Mouse (Mus musculus) liver, adult 2 months (tissue): ENCODE measurements around the gene Osbp2. TPM values are rescaled to one million over a fixed set of nuclear protein-coding genes. Genes with fewer than 3 reads are reported as not detected.
A peak's percentile ranks its signal among the peaks of the same experiment; 100 is the strongest.

Experiments used
- DNase-seq: peaks from one replicate; pipeline ENCODE4 v3.0.0-alpha.2; 2011; ENCODE audit warnings: low read depth, low spot score; ENCODE audit errors: extremely low read depth
- H3K27ac ChIP-seq: fragments of 200-500 bp; replicated peaks from 2 replicates; pipeline ENCODE4 v1.5.1; 2012; ENCODE audit warnings: low read depth, mild to moderate bottlenecking, control low read depth, inconsistent platforms, low read length; ENCODE audit not compliant: insufficient read depth
- H3K27me3 ChIP-seq: fragments of 200-500 bp; 2 replicates; pipeline ENCODE4 v1.6.1; 2012; ENCODE audit warnings: mild to moderate bottlenecking, moderate library complexity, low read length, inconsistent platforms; ENCODE audit not compliant: control insufficient read depth, insufficient read depth
- H3K36me3 ChIP-seq: fragments of 200-500 bp; 2 replicates; pipeline ENCODE4 v1.6.1; 2012; ENCODE audit warnings: low read length, inconsistent platforms; ENCODE audit not compliant: control insufficient read depth, insufficient read depth
- H3K4me1 ChIP-seq: fragments of 200-500 bp; 2 replicates; pipeline ENCODE4 v1.6.1; 2011; ENCODE audit warnings: low read length; ENCODE audit not compliant: control insufficient read depth, insufficient read depth
- H3K4me3 ChIP-seq: fragments of 200-500 bp; 2 replicates; pipeline ENCODE4 v1.5.1; 2011; ENCODE audit warnings: low read depth, mild to moderate bottlenecking, control low read depth, low read length, moderate library complexity; ENCODE audit not compliant: insufficient read depth
- H3K79me2 ChIP-seq: fragments of 200-500 bp; 2 replicates; pipeline ENCODE4 v1.6.1; 2012; ENCODE audit warnings: inconsistent platforms, mild to moderate bottlenecking, low read length, moderate library complexity; ENCODE audit not compliant: control insufficient read depth, insufficient read depth
- H3K9ac ChIP-seq: fragments of 200-500 bp; 2 replicates; pipeline ENCODE4 v1.6.1; 2012; ENCODE audit warnings: low read depth, mild to moderate bottlenecking, control low read depth, inconsistent platforms, low read length
- CTCF ChIP-seq: fragments of 200-500 bp; IDR thresholded peaks from 2 replicates; pipeline ENCODE4 v1.5.1; 2011; ENCODE audit warnings: low read depth, low read length, control low read depth
- POLR2A ChIP-seq: fragments of 200-500 bp; IDR thresholded peaks from 2 replicates; pipeline ENCODE4 v1.6.1; 2011; ENCODE audit warnings: low read length, control low read depth; ENCODE audit not compliant: insufficient read depth; ENCODE audit errors: extremely low read depth
- WGBS: fragments of 180-500 bp; shearing (Covaris S2); methylation state at CpG from one replicate; pipeline ENCODE4 v1.1.7; 2018; 5-methylcytosine and 5-hydroxymethylcytosine counted together
- polyA plus RNA-seq: library from polyadenylated mRNA; depleted of rRNA; stranded (reverse); fragments of >200 nt; gene quantifications from 2 replicates; pipeline ENCODE4 v1.2.3, GENCODE M21; 2012
- total RNA-seq: library from RNA; depleted of rRNA; stranded (reverse); fragments of >200 nt; gene quantifications from 2 replicates; pipeline ENCODE4 v1.2.3, GENCODE M21; 2014

Gene Osbp2
- total and polyA plus RNA-seq, 2 experiments: 0.70 to 1.1 TPM

DNA sequence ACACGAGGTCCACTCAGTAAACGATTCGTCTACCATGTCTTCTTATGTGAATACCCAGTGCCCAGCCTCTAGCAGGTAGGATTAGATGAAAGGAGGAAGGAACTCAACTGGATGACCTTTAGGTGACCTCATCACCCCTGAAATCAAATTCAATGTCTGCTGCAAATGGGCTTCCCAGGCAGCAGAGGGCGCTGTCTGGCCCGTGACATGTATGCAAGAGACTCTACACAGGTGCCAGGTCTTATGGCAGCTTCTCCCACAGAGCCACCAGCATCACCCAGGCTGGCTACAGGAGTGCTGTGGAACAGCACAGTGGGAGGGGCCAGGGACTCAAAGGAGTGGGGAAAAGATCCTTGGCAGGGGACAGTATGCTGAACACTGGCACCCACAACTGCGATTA, 92.4 kb downstream of the Osbp2 start:
- no peak overlapping the region for H3K27ac ChIP-seq
- H3K4me3 ChIP-seq: no peak overlapping the region
- H3K9ac ChIP-seq: no peak overlapping the region
- DNase-seq: no peak
- H3K4me1 ChIP-seq: no peaks in the 10 kb centered on the region
- no peaks in the 10 kb centered on the region for H3K36me3 ChIP-seq
- WGBS: 53% methylated on average over 6 of the region's 6 CpGs
- TF ChIP-seq POLR2A (no peak), CTCF (peak; percentile 55)
- H3K27me3 ChIP-seq: peaks cover 10% of the 10 kb centered on the region
- H3K79me2 ChIP-seq: no peaks in the 10 kb centered on the region

DNA sequence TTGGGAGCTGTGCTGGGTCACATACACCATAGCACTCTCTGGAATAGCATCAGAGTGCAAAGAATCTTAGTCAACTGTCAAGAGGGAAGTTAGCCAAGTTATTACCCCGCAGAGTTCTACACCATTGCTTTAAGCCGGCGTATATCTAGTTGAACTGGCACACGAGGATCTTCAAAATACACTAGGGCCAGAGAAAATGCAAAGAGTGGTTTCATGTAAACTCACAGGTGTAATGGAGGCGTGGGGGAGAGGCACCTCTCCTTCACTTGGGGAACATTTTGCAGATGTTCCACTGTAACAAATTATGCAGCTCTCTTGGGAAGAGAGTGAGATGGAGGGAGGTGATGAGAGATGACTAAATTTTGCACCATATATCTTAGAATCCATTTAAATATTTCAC, 95.9 kb downstream of the Osbp2 start:
- WGBS: 85% methylated on average over 5 of the region's 5 CpGs
- Histone ChIP-seq H3K27me3 (no peaks in the 10 kb centered on the region), H3K27ac (no peak overlapping the region)

DNA sequence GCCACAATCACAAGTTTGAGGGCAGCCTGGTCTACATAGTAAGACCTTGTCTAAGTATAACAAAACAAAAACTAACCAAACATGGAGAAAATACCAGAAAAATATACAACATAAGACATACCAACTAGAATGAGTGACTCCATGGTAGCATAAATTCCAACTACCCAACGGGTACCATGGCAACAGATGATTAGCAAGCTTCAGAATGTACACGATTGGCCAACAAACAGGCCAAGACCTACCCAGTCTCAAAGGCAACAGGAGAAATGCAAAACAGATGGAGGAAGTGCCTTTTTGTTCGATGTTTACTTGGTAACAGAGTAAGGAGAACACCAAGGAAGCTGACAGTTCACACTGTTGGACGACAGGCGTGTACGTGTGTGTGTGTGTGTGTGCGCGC, 96.7 kb downstream of the Osbp2 start:
- no peaks in the 10 kb centered on the region for H3K79me2 ChIP-seq
- H3K9ac ChIP-seq: no peak overlapping the region
- DNase-seq: no peak
- no peak overlapping the region for H3K27ac ChIP-seq
- peaks cover 6% of the 10 kb centered on the region for H3K27me3 ChIP-seq
- no peak overlapping the region for H3K4me3 ChIP-seq
- TF ChIP-seq CTCF (no peak), POLR2A (no peak)
- no peaks in the 10 kb centered on the region for H3K36me3 ChIP-seq
- no peaks in the 10 kb centered on the region for H3K4me1 ChIP-seq
- 90% methylated on average over 8 of the region's 8 CpGs for whole genome bisulfite sequencing

More for the DNA sequence above, 95.9 kb downstream of the Osbp2 start:
- Histone ChIP-seq H3K9ac (no peak overlapping the region), H3K36me3 (no peaks in the 10 kb centered on the region), H3K4me3 (no peak overlapping the region), H3K79me2 (no peaks in the 10 kb centered on the region), H3K4me1 (no peaks in the 10 kb centered on the region)
- no peak for TF ChIP-seq POLR2A
- no peak for TF ChIP-seq CTCF
- no peak for DNase-seq

DNA sequence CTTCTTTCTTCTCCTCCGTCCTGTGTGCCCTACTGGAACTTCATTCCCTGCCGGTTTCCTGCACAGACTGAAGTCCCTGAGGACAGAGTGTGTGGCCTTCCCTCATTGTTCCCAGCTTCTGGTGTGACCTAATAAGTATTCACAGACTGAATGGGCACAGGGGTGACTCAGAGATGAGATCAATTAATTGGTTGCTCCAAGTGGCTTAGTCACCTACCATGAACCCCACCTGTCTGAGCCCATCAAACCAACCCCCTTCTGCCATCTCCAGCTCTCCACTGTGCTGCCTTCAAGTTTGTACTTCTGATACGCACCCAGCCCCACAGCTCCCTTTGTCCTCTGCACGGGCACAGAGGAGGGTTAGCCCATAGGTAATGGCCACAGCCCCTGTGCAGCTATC, 99.4 kb downstream of the Osbp2 start:
- Histone ChIP-seq H3K36me3 (no peaks in the 10 kb centered on the region), H3K27me3 (peaks cover 12% of the 10 kb centered on the region), H3K4me1 (no peaks in the 10 kb centered on the region), H3K27ac (no peak overlapping the region), H3K79me2 (no peaks in the 10 kb centered on the region), H3K4me3 (no peak overlapping the region), H3K9ac (no peak overlapping the region)
- no peak for DNase-seq
- no peak for TF ChIP-seq CTCF
- 73% methylated on average over 4 of the region's 4 CpGs for WGBS

DNA sequence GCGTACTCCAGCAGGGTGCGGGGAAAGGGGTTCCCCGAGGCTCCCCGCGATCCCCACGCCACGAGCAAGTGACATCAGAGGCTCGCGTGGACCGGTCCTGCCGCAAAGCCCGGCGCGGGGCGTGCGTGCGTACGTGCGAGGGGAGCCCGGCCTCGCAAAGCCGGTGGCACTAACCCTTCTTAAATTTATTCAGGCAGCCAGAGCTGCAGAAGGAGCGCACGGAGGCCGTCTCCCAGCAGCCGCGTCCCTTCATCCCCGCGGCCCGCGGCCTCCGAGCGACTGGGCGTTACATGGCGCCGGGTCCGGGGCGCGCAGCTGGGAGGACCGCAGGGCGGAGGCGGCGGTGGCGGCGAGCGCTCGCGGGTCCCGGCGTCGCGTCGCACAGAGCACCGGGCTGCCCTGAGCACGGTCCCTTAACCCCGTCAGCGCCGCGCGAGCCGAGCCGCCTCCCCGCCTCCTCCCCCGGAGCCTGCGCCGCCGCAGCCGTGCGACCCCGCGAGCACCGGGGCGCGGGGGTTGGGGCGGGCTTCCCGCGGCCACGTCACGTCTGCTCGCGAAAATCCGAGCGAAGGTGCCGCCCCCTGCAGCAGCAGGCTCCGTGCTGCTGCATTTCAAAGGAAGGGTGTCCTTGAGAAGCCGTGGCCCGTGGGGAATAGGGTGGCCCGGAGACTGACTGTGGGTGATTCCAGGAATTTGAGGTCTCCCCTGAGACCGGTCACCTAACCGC, 101.8 kb downstream of the Osbp2 start:
- H3K27ac ChIP-seq: no peak overlapping the region
- peak overlapping the region; percentile 12; the same call in 1 of the 2 replicates for H3K4me3 ChIP-seq
- H3K4me1 ChIP-seq: no peaks in the 10 kb centered on the region
- H3K9ac ChIP-seq: no peak overlapping the region
- no peak for DNase-seq
- 3% methylated on average over 90 of the region's 90 CpGs for WGBS
- no peaks in the 10 kb centered on the region for H3K79me2 ChIP-seq
- peaks cover 12% of the 10 kb centered on the region for H3K27me3 ChIP-seq
- no peak for TF ChIP-seq POLR2A
- no peak for TF ChIP-seq CTCF
- no peaks in the 10 kb centered on the region for H3K36me3 ChIP-seq

DNA sequence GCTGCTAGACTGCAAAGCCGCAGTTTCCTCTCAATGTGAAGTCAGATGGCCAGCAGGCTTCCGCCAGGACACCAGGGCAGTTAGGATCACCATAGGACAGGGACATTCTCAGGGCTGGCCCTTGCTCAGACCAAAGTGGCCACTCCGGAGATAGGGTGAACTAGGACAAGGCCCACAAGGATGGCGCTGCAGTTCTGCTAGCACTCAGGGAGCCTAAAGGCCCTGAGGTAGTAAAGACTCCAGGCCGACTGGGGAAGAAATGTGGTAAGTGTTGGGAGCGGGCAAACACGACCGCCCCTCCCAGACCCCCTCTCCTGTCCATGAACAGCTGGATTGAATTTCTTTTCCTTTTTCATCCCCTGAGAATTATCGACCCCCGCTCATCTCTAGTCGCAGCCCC, 102.4 kb downstream of the Osbp2 start:
- no peak for TF ChIP-seq POLR2A
- TF ChIP-seq CTCF: no peak
- H3K4me1 ChIP-seq: no peaks in the 10 kb centered on the region
- no peaks in the 10 kb centered on the region for H3K79me2 ChIP-seq
- no peak overlapping the region for H3K9ac ChIP-seq
- H3K36me3 ChIP-seq: no peaks in the 10 kb centered on the region
- peaks cover 12% of the 10 kb centered on the region for H3K27me3 ChIP-seq
- no peak overlapping the region for H3K4me3 ChIP-seq
- no peak for DNase-seq
- 37% methylated on average over 11 of the region's 11 CpGs for WGBS
- no peak overlapping the region for H3K27ac ChIP-seq
